Mouse (Mus musculus): Measurements from ENCODE around the gene Atcay. TPM values are rescaled to one million over a fixed set of nuclear protein-coding genes. Genes with fewer than 3 reads are reported as not detected.

Gene Atcay
- total and polyA plus RNA-seq, 3 experiments, result 0.06 to 0.08 TPM; not detected in 1

GRCm38 (mm10) chr10:81259225-81259884 lies 28.7 kb upstream of the Atcay start:
- dilution Hi-C loops (cut with MboI; ENCODE audit: extremely low pct_ligation_motif_present, extremely low pct_unique_long_range_greater_than_20kb, low sequenced_read_pairs), result no loop called here
- in situ Hi-C loops (cut with MboI; ENCODE audit: low pct_ligation_motif_present, low pct_unique_long_range_greater_than_20kb, low sequenced_read_pairs), result no loop called here
- H3K4me1 ChIP-seq (ENCODE audit: control insufficient read depth in 1 of 2, insufficient read depth in 2 of 2), result peaks cover 16 to 50% of the 10 kb centered on the region in 2 experiments
- H3K27ac ChIP-seq (ENCODE audit: insufficient read depth, low read depth), result no peak overlapping the region
- H3K4me3 ChIP-seq (replicated peaks in 1 of 3; ENCODE audit: low read depth in 2 of 3, low read length in 2 of 3, poor library complexity in 1 of 3), result no peak overlapping the region
- no peak overlapping the region for H3K4me2 ChIP-seq (ENCODE audit: insufficient read depth, low read depth, poor library complexity, severe bottlenecking)
- H3K36me3 ChIP-seq (replicated peaks in 1 of 2; ENCODE audit: control insufficient read depth in 1 of 2, insufficient read depth in 1 of 2, low read length in 1 of 2), result peaks cover 18 to 37% of the 10 kb centered on the region in 2 experiments
- peaks cover 22% of the 10 kb centered on the region for H3K9me3 ChIP-seq (replicated peaks; ENCODE audit: low read length)
- no peak for TF ChIP-seq ZC3H11A (IDR thresholded peaks at IDR 0.05; ENCODE audit: low read depth, low read length)
- no peak for TF ChIP-seq MXI1 (IDR thresholded peaks at IDR 0.05; ENCODE audit: low read depth, low read length)
- TF ChIP-seq BHLHE40 (IDR thresholded peaks at IDR 0.05; ENCODE audit: low read depth, low read length), result no peak
- TF ChIP-seq EP300 (IDR thresholded peaks at IDR 0.05; ENCODE audit: low read length), result no peak
- no peak for TF ChIP-seq USF2 (conservative IDR thresholded peaks at IDR 0.05; ENCODE audit: low read depth, low read length)
- TF ChIP-seq MAX (IDR thresholded peaks at IDR 0.05; ENCODE audit: low read length), result no peak
- no peak for TF ChIP-seq RAD21 (IDR thresholded peaks at IDR 0.05; ENCODE audit: low read depth, low read length)
- TF ChIP-seq TBP (conservative IDR thresholded peaks at IDR 0.05; ENCODE audit: low read depth, low read length), result no peak
- no peak for TF ChIP-seq SMC3 (IDR thresholded peaks at IDR 0.05; ENCODE audit: low read depth, low read length)
- TF ChIP-seq TCF12 (IDR thresholded peaks at IDR 0.05; ENCODE audit: low read depth, low read length), result no peak
- no peak for TF ChIP-seq GABPA (IDR thresholded peaks at IDR 0.05; ENCODE audit: insufficient replicate concordance, low read depth, low read length)
- TF ChIP-seq KAT2A (IDR thresholded peaks at IDR 0.05; ENCODE audit: insufficient replicate concordance, low read length), result no peak
- DNase-seq (ENCODE audit: extremely low read depth), result no peak
- no peak overlapping the region for H3K9ac ChIP-seq (ENCODE audit: insufficient read depth, low read depth)
- no peaks in the 10 kb centered on the region for H3K79me2 ChIP-seq (replicated peaks; ENCODE audit: control insufficient read depth, extremely low read depth, insufficient read depth, poor library complexity, severe bottlenecking)
- H3K27me3 ChIP-seq (replicated peaks), result no peaks in the 10 kb centered on the region

DNA sequence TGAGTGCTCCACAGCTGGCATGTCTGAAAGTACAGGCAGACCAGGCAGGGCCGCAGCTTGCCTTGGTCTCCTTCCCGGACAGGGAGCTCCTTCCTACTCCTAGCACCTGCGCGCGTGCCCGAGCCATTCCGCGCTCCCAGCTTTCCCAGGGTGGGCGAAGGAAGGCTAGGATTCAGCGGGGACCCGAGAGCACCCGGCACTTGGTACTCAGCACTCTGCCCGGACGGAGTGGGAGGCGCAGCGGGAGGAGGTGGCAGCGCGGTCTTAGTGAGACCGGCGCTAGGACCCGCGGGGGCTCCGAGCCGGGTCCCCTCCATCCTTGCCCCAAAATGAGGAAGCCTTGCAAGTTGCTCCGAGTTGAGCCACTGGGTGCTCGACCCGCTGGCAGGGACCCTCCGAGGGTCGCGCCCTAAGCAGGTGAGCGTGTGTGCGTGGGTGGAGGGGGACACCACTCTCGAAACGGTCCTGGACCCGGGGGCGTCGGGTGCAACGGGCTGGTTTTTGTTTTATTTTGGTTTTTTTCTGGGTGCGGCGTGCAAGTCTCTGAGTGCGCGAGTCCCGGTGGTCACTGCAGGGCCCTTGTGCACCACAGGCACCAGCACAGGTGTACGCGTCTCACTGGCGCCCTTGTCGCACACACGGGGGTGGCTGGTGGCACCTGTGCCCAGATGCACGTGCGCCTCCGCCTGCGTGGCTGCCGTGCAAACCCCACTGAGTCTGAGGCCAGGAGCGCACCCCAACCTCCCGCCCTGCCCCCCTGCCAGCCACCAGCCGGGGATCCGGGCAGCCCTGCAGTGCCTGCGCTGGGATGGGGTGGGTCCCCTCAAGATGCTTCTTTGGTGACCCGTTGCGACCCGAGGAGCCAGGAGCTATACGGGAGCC lies 26.8 kb upstream of the Atcay start:
- Histone ChIP-seq H3K36me3 (replicated peaks in 1 of 2; ENCODE audit: control insufficient read depth in 1 of 2, insufficient read depth in 1 of 2, low read length in 1 of 2) (peaks cover 5 to 22% of the 10 kb centered on the region in 2 experiments), H3K4me3 (replicated peaks in 1 of 3; ENCODE audit: low read depth in 2 of 3, low read length in 2 of 3, poor library complexity in 1 of 3) (no peak overlapping the region), H3K9ac (ENCODE audit: insufficient read depth, low read depth) (no peak overlapping the region), H3K27me3 (replicated peaks) (no peaks in the 10 kb centered on the region), H3K4me1 (ENCODE audit: control insufficient read depth in 1 of 2, insufficient read depth in 2 of 2) (peaks cover 16 to 32% of the 10 kb centered on the region in 2 experiments), H3K27ac (ENCODE audit: insufficient read depth, low read depth) (no peak overlapping the region), H3K9me3 (replicated peaks; ENCODE audit: low read length) (peaks cover 22% of the 10 kb centered on the region), H3K4me2 (ENCODE audit: insufficient read depth, low read depth, poor library complexity, severe bottlenecking) (no peak overlapping the region), H3K79me2 (replicated peaks; ENCODE audit: control insufficient read depth, extremely low read depth, insufficient read depth, poor library complexity, severe bottlenecking) (no peaks in the 10 kb centered on the region)
- in situ Hi-C loops (cut with MboI; ENCODE audit: low pct_ligation_motif_present, low pct_unique_long_range_greater_than_20kb, low sequenced_read_pairs) (no loop called here), dilution Hi-C loops (cut with MboI; ENCODE audit: extremely low pct_ligation_motif_present, extremely low pct_unique_long_range_greater_than_20kb, low sequenced_read_pairs) (no loop called here)
- TF ChIP-seq NELFE (IDR thresholded peaks at IDR 0.05; ENCODE audit: low read depth, low read length) (no peak), USF1 (IDR thresholded peaks at IDR 0.05; ENCODE audit: low read depth, low read length) (no peak), USF2 (conservative IDR thresholded peaks at IDR 0.05; ENCODE audit: low read depth, low read length) (no peak), MEF2A (IDR thresholded peaks at IDR 0.05; ENCODE audit: borderline replicate concordance, low read depth, low read length) (no peak), PAX5 (IDR thresholded peaks at IDR 0.05; ENCODE audit: low read length) (no peak), MAZ (IDR thresholded peaks at IDR 0.05; ENCODE audit: low read depth, low read length) (no peak), SIN3A (IDR thresholded peaks at IDR 0.05; ENCODE audit: low read length) (no peak), EP300 (IDR thresholded peaks at IDR 0.05; ENCODE audit: low read length) (no peak), TCF12 (IDR thresholded peaks at IDR 0.05; ENCODE audit: low read depth, low read length) (no peak), JUND (conservative IDR thresholded peaks at IDR 0.05; ENCODE audit: low read depth, low read length) (no peak), RAD21 (IDR thresholded peaks at IDR 0.05; ENCODE audit: low read depth, low read length) (no peak), MXI1 (IDR thresholded peaks at IDR 0.05; ENCODE audit: low read depth, low read length) (no peak), NRF1 (IDR thresholded peaks at IDR 0.05; ENCODE audit: low read depth, low read length) (no peak), TBP (conservative IDR thresholded peaks at IDR 0.05; ENCODE audit: low read depth, low read length) (no peak), ZNF384 (IDR thresholded peaks at IDR 0.05; ENCODE audit: low read depth, low read length) (no peak)
- DNase-seq (ENCODE audit: extremely low read depth), result no peak

Measured in CH12.LX (cell line).